Mouse (Mus musculus) kidney, postnatal 4 days (tissue): ENCODE measurements at regions not wholly inside any gene's neighbourhood (a gene's known extent, or its start where the extent isn't known, plus 50 kb on each side); places are given as distances from the start of the nearest gene placed in this dataset.

Experiments used
- DNase-seq, 2 experiments: peaks; one replicate each; pipeline ENCODE4 v3.0.0; 2021; ENCODE audit warnings: mixed read lengths in 2 of 2

- no peak for DNase-seq
Measured at GRCm38 (mm10) chr4:75730798-75731400, 452.8 kb upstream of the Dmac1 start.

- no peak for DNase-seq
Measured at GRCm38 (mm10) chr4:75714652-75715051, 436.5 kb upstream of the Dmac1 start.

- DNase-seq: peak; percentile 4 to 13
Measured at GRCm38 (mm10) chr4:75713960-75714359, 435.9 kb upstream of the Dmac1 start.

GRCm38 (mm10) chr4:75700780-75701378, 422.8 kb upstream of the Dmac1 start:
- DNase-seq: no peak

GRCm38 (mm10) chr4:75676590-75677174, 398.6 kb upstream of the Dmac1 start:
- no peak for DNase-seq

- DNase-seq: no peak
Measured at GRCm38 (mm10) chr4:75641046-75641445, 362.9 kb upstream of the Dmac1 start.

GRCm38 (mm10) chr4:75636627-75637026, 358.5 kb upstream of the Dmac1 start:
- no peak for DNase-seq

GRCm38 (mm10) chr4:75589901-75590300, 311.8 kb upstream of the Dmac1 start:
- DNase-seq: no peak

- no peak for DNase-seq
Measured at GRCm38 (mm10) chr4:75588095-75588875, 310.2 kb upstream of the Dmac1 start.

- DNase-seq: no peak
Measured at GRCm38 (mm10) chr4:75579865-75580264, 301.8 kb upstream of the Dmac1 start.

- no peak for DNase-seq
Measured at GRCm38 (mm10) chr4:75572603-75573002, 294.5 kb upstream of the Dmac1 start.

- DNase-seq: no peak
Measured at GRCm38 (mm10) chr4:75567630-75568029, 289.5 kb upstream of the Dmac1 start.

- DNase-seq: peak in 1 of 2 experiments; percentile 3
Measured at GRCm38 (mm10) chr4:75562480-75562879, 284.4 kb upstream of the Dmac1 start.

GRCm38 (mm10) chr4:75561792-75562191, 283.7 kb upstream of the Dmac1 start:
- no peak for DNase-seq

GRCm38 (mm10) chr4:75537787-75538186, 259.7 kb upstream of the Dmac1 start:
- DNase-seq: no peak

GRCm38 (mm10) chr4:75535067-75535466, 257.0 kb upstream of the Dmac1 start:
- no peak for DNase-seq

GRCm38 (mm10) chr4:75529607-75530006, 251.5 kb upstream of the Dmac1 start:
- no peak for DNase-seq

GRCm38 (mm10) chr4:75517459-75518158, 239.5 kb upstream of the Dmac1 start:
- DNase-seq: no peak
